Mouse (Mus musculus) liver, embryonic 14.5 days (tissue): ENCODE data around the gene Rasgef1a.

Source experiments
- CTCF ChIP-seq: IDR thresholded peaks from 2 replicates; pipeline ENCODE4 v1.5.1; 2016; ENCODE audit warnings: antibody characterized with exemption, low read depth, control low read depth
- EP300 ChIP-seq: IDR thresholded peaks from 2 replicates; pipeline ENCODE4 v1.6.1; 2016; ENCODE audit warnings: antibody characterized with exemption, low read depth

- no peak for TF ChIP-seq CTCF
- TF ChIP-seq EP300 = no peak
These were observed at the start of gene Rasgef1a for GRCm38 (mm10) chr6:118010756-118011615.
